Mouse (Mus musculus) CH12F3 (cell line): Measurements from ENCODE around the gene Reep3.
"Not testable (repeated sequence)": the region's sequence is repeated elsewhere in the genome, so short reads cannot be mapped to it uniquely, and the experiment has no call there.

ENCODE experiments used
- in situ Hi-C: fragments of 300-500 bp; cut with MboI; formaldehyde crosslinking; loops from 2 replicates; pipeline ENCODE4 v1.14.3; 2020; ENCODE audit warnings: low sequenced_read_pairs

Reep3 gene

GRCm38 (mm10) chr10:67096621-67097436 is at the start of gene Reep3:
TSS of gene Reep3 (minus strand) at chr10:67096945.
- in situ Hi-C loops = no loop called here

- in situ Hi-C loops = no loop called here
Measured at GRCm38 (mm10) chr10:67145623-67146022, 48.9 kb upstream of the Reep3 start.

GRCm38 (mm10) chr10:67144269-67144668 is 47.5 kb upstream of the Reep3 start:
- in situ Hi-C loops = no loop called here

- in situ Hi-C loops = no loop called here
Measured at GRCm38 (mm10) chr10:67143661-67144060, 46.9 kb upstream of the Reep3 start.

GRCm38 (mm10) chr10:67137437-67137836 is 40.7 kb upstream of the Reep3 start:
- in situ Hi-C loops = no loop called here

GRCm38 (mm10) chr10:67134322-67134721 is 37.6 kb upstream of the Reep3 start:
- in situ Hi-C loops = no loop called here

GRCm38 (mm10) chr10:67131709-67132108 is 35.0 kb upstream of the Reep3 start:
- in situ Hi-C loops = no loop called here

GRCm38 (mm10) chr10:67129531-67129930 is 32.8 kb upstream of the Reep3 start:
- in situ Hi-C loops = no loop called here

- in situ Hi-C loops = no loop called here
Measured at GRCm38 (mm10) chr10:67126859-67127758, 30.4 kb upstream of the Reep3 start.

GRCm38 (mm10) chr10:67126061-67126858 is 29.5 kb upstream of the Reep3 start:
- in situ Hi-C loops = no loop called here

- in situ Hi-C loops = no loop called here
Measured at GRCm38 (mm10) chr10:67124156-67124555, 27.4 kb upstream of the Reep3 start.

- in situ Hi-C loops = no loop called here
Measured at GRCm38 (mm10) chr10:67123756-67124155, 27.0 kb upstream of the Reep3 start.

- in situ Hi-C loops = no loop called here
Measured at GRCm38 (mm10) chr10:67120640-67121039, 23.9 kb upstream of the Reep3 start.

GRCm38 (mm10) chr10:67120180-67120579 is 23.4 kb upstream of the Reep3 start:
- in situ Hi-C loops = no loop called here

- in situ Hi-C loops = no loop called here
Measured at GRCm38 (mm10) chr10:67119291-67119690, 22.5 kb upstream of the Reep3 start.

GRCm38 (mm10) chr10:67116251-67116650 is 19.5 kb upstream of the Reep3 start:
- in situ Hi-C loops = no loop called here

GRCm38 (mm10) chr10:67115666-67116091 is 18.9 kb upstream of the Reep3 start:
- in situ Hi-C loops = no loop called here

- in situ Hi-C loops = no loop called here
Measured at GRCm38 (mm10) chr10:67115115-67115514, 18.4 kb upstream of the Reep3 start.

- in situ Hi-C loops = no loop called here
Measured at GRCm38 (mm10) chr10:67113833-67114232, 17.1 kb upstream of the Reep3 start.

- in situ Hi-C loops = not testable (repeated sequence)
Measured at GRCm38 (mm10) chr10:67112967-67113366, 16.2 kb upstream of the Reep3 start.

- in situ Hi-C loops = no loop called here
Measured at GRCm38 (mm10) chr10:67111799-67112177, 15.0 kb upstream of the Reep3 start.
